Mouse (Mus musculus): ENCODE results near the gene Scp2.

GRCm38 (mm10) chr4:107999380-107999779 lies 145.4 kb downstream of the Scp2 start:
- no peak for TF ChIP-seq ZNF384 (IDR thresholded peaks at IDR 0.05; ENCODE audit: low read depth, low read length)
- TF ChIP-seq ZKSCAN1 (IDR thresholded peaks at IDR 0.05; ENCODE audit: low read depth, low read length): no peak
- TF ChIP-seq HCFC1 (IDR thresholded peaks at IDR 0.05; ENCODE audit: low read depth, low read length): no peak
- TF ChIP-seq CTCF (IDR thresholded peaks at IDR 0.05 in 2 of 3, conservative IDR thresholded peaks at IDR 0.05 in 1 of 3; ENCODE audit: control insufficient read depth in 1 of 3, insufficient read depth in 1 of 3, low read depth in 2 of 3, low read length in 3 of 3, poor library complexity in 1 of 3, severe bottlenecking in 1 of 3): no peak
- TF ChIP-seq ELF1 (IDR thresholded peaks at IDR 0.05; ENCODE audit: low read depth, low read length): no peak
- TF ChIP-seq E2F4 (IDR thresholded peaks at IDR 0.05; ENCODE audit: borderline replicate concordance, low read depth, low read length): no peak
- no peak for TF ChIP-seq POLR2A (IDR thresholded peaks at IDR 0.05; ENCODE audit: control insufficient read depth in 1 of 2, insufficient read depth in 1 of 2, low read depth in 1 of 2, low read length in 2 of 2, poor library complexity in 1 of 2)
- no peak for TF ChIP-seq NELFE (IDR thresholded peaks at IDR 0.05; ENCODE audit: low read depth, low read length)
- no peak for TF ChIP-seq MEF2A (IDR thresholded peaks at IDR 0.05; ENCODE audit: extremely low read depth, insufficient replicate concordance, low read depth, low read length, poor library complexity, severe bottlenecking)
- TF ChIP-seq GABPA (IDR thresholded peaks at IDR 0.05; ENCODE audit: low read depth, low read length): no peak
- no peak for TF ChIP-seq MAZ (IDR thresholded peaks at IDR 0.05; ENCODE audit: low read depth, low read length)
- TF ChIP-seq MYB (IDR thresholded peaks at IDR 0.05; ENCODE audit: low read depth, low read length): no peak

Measured in MEL (cell line).